Mouse (Mus musculus) embryonic fibroblast, embryonic 13.5 days (primary cell): ENCODE data around the gene Spata2l.

Experiments used
- CTCF ChIP-seq: IDR thresholded peaks from 2 replicates; pipeline ENCODE4 v1.5.1; 2011; ENCODE audit warnings: mild to moderate bottlenecking, control low read depth, low read length, moderate library complexity, borderline replicate concordance; ENCODE audit not compliant: insufficient read depth
- POLR2A ChIP-seq: IDR thresholded peaks from 2 replicates; pipeline ENCODE4 v1.6.1; 2011; ENCODE audit warnings: low read depth, mild to moderate bottlenecking, control low read depth, low read length, moderate library complexity

- TF ChIP-seq POLR2A (no peak), CTCF (no peak)
These were observed 38.4 kb upstream of the Spata2l start for GRCm38 (mm10) chr8:123274447-123274846.
